Mouse (Mus musculus): ENCODE measurements around the gene Kdm2b.

DNA sequence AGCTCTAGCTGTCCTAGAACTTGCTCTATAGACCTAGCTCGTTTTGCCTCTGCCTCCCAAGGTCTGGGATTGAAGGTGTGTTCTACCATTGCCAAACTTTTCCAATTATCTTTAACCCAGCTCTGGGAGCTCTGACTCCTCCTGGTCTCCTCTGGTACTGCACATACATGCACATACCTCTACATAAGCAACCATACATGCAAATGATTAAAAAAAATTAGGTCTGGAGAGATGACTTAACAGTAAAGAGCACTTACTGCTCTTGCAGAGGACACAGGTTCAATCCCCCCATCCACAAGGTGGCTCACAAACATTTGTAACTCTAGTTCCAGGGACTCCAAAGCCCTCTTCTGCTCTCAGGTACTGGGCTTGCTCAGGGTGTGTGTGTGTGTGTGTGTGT is 165.6 kb downstream of the Kdm2b start:
- TF ChIP-seq GATA1 (IDR thresholded peaks at IDR 0.05; ENCODE audit: borderline replicate concordance, low read length) (no peak), FLI1 (IDR thresholded peaks at IDR 0.05; ENCODE audit: low read length) (no peak)

Measured in megakaryocyte, embryonic 14.5 days (primary cell).